Mouse (Mus musculus) cerebellum, adult 2 months (tissue): ENCODE measurements around the gene Aqp11.

Experiments used
- CTCF ChIP-seq: fragments of 200-500 bp; IDR thresholded peaks from 2 replicates; pipeline ENCODE4 v1.5.1; 2011; ENCODE audit warnings: low read depth, mild to moderate bottlenecking, control low read depth, low read length, moderate library complexity, borderline replicate concordance; ENCODE audit not compliant: insufficient read depth
- POLR2A ChIP-seq: fragments of 200-500 bp; IDR thresholded peaks from 2 replicates; pipeline ENCODE4 v1.6.1; 2011; ENCODE audit warnings: low read length, control low read depth, borderline replicate concordance; ENCODE audit not compliant: insufficient read depth

- TF ChIP-seq CTCF (no peak), POLR2A (no peak)
Observed at GRCm38 (mm10) chr7:97695441-97695840, 42.6 kb downstream of the Aqp11 start.
